Mouse (Mus musculus): ENCODE measurements around the gene Pik3r5. TPM values are rescaled to one million over a fixed set of nuclear protein-coding genes. Genes with fewer than 3 reads are reported as not detected.

Gene Pik3r5
- total RNA-seq, 1 experiment = 0.94 TPM

DNA sequence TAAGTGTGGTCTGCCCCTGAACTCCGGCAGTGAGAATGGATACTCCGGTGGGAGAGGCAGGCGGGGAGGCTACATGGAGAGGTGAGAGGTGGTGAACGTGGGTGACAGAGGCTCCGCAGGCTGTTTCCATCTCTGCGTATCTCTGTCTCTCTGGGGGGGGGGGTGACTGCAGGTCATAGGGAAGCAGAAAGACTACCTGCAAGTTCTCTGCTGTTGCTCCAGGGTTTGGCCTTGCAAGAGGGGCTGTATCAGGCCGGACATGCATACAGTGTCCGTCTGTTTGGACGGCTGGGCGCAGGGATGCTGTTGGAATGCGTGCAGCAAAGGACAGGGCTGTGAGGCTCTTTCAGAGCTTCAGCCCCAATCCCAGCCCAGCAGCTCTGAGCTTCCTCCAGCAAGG lies 73.0 kb downstream of the Pik3r5 start:
- in situ Hi-C loops (cut with MboI; ENCODE audit: low sequenced_read_pairs in 2 of 2, unreplicated experiment in 2 of 2) = no loop called here
- Histone ChIP-seq H3K9me3 (ENCODE audit: control insufficient read depth, insufficient read depth, low read depth, low read length) (no peaks in the 10 kb centered on the region), H3K27ac (ENCODE audit: insufficient read depth, low read depth, low read length, poor library complexity, severe bottlenecking) (no peak overlapping the region), H3K36me3 (ENCODE audit: control insufficient read depth, insufficient read depth, low read length, poor library complexity, severe bottlenecking) (no peaks in the 10 kb centered on the region), H3K4me3 (ENCODE audit: insufficient read depth in 1 of 2, low read depth in 1 of 2, low read length in 2 of 2, poor library complexity in 1 of 2, severe bottlenecking in 1 of 2) (no peak overlapping the region), H3K4me1 (ENCODE audit: control insufficient read depth in 2 of 2, insufficient read depth in 2 of 2, low read length in 2 of 2, poor library complexity in 1 of 2) (peaks cover 0 to 3% of the 10 kb centered on the region in 2 experiments; a peak in 1 of 4 replicates), H3K9ac (ENCODE audit: insufficient read depth, low read depth, low read length, poor library complexity, severe bottlenecking) (no peak overlapping the region)
- TF ChIP-seq MAFK (IDR thresholded peaks at IDR 0.05; ENCODE audit: insufficient read depth, low read depth, low read length) (no peak), CHD2 (IDR thresholded peaks at IDR 0.05; ENCODE audit: low read depth, low read length) (no peak), ZNF384 (IDR thresholded peaks at IDR 0.05; ENCODE audit: low read depth, low read length) (no peak), ZC3H11A (IDR thresholded peaks at IDR 0.05; ENCODE audit: borderline replicate concordance, low read depth, low read length) (no peak), HCFC1 (IDR thresholded peaks at IDR 0.05; ENCODE audit: borderline replicate concordance, insufficient read depth, low read length) (no peak)
- no peak for DNase-seq (ENCODE audit: low read depth, low spot score)

DNA sequence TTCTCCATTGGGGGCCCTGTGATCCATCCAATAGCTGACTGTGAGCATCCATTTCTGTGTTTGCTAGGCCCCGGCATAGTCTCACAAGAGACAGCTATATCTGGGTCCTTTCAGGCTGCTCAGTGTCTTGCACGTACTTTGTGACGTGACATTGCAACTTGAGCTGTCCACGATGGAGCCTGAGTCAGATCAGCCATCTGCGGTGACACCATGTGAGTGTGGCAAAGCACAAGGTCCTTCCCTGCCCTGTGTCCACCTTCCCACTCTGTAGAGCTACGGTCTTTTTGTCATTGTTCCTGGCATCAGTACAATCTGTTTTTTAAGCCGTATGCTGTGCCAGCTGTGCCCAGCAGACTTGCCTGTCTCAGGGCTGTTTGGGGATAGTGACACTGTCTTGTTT lies 75.3 kb downstream of the Pik3r5 start:
- no peak overlapping the region for H3K27ac ChIP-seq (ENCODE audit: insufficient read depth, low read depth, low read length, poor library complexity, severe bottlenecking)
- no peak overlapping the region for H3K4me3 ChIP-seq (ENCODE audit: insufficient read depth in 1 of 2, low read depth in 1 of 2, low read length in 2 of 2, poor library complexity in 1 of 2, severe bottlenecking in 1 of 2)
- in situ Hi-C loops (cut with MboI; ENCODE audit: low sequenced_read_pairs in 2 of 2, unreplicated experiment in 2 of 2) = no loop called here
- no peak overlapping the region for H3K9ac ChIP-seq (ENCODE audit: insufficient read depth, low read depth, low read length, poor library complexity, severe bottlenecking)
- H3K36me3 ChIP-seq (ENCODE audit: control insufficient read depth, insufficient read depth, low read length, poor library complexity, severe bottlenecking) = no peaks in the 10 kb centered on the region
- no peak for DNase-seq (ENCODE audit: low read depth, low spot score)
- no peaks in the 10 kb centered on the region for H3K4me1 ChIP-seq (ENCODE audit: control insufficient read depth in 2 of 2, insufficient read depth in 2 of 2, low read length in 2 of 2, poor library complexity in 1 of 2)
- TF ChIP-seq HCFC1 (IDR thresholded peaks at IDR 0.05; ENCODE audit: borderline replicate concordance, insufficient read depth, low read length) = no peak
- TF ChIP-seq ZNF384 (IDR thresholded peaks at IDR 0.05; ENCODE audit: low read depth, low read length) = no peak
- no peak for TF ChIP-seq MAFK (IDR thresholded peaks at IDR 0.05; ENCODE audit: insufficient read depth, low read depth, low read length)
- TF ChIP-seq CHD2 (IDR thresholded peaks at IDR 0.05; ENCODE audit: low read depth, low read length) = no peak
- H3K9me3 ChIP-seq (ENCODE audit: control insufficient read depth, insufficient read depth, low read depth, low read length) = peaks cover 1% of the 10 kb centered on the region; the same call in 1 of the 2 replicates

DNA sequence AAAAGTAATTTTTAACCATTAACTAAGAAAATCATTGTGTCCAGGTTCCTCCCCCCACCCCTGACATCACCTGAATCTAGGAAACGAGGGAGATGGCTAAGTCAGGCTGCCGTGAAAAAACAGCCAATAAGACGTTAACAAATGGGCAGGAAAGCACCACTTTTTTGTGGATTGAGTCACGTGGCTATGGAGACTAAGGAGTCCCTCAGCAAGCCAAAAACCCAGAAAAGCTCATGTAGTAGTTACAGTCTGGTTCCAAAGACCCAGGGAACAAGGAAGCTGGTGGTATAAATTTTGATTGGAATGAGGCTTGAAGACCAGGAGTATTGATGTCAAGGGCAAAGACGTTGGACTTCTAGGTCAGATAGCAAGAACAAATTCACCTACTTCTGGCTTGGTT lies 76.7 kb downstream of the Pik3r5 start:
- Histone ChIP-seq H3K36me3 (ENCODE audit: control insufficient read depth, insufficient read depth, low read length, poor library complexity, severe bottlenecking) (no peaks in the 10 kb centered on the region), H3K9ac (ENCODE audit: insufficient read depth, low read depth, low read length, poor library complexity, severe bottlenecking) (no peak overlapping the region), H3K4me3 (ENCODE audit: insufficient read depth in 1 of 2, low read depth in 1 of 2, low read length in 2 of 2, poor library complexity in 1 of 2, severe bottlenecking in 1 of 2) (no peak overlapping the region), H3K9me3 (ENCODE audit: control insufficient read depth, insufficient read depth, low read depth, low read length) (peaks cover 2% of the 10 kb centered on the region; the same call in 1 of the 2 replicates), H3K4me1 (ENCODE audit: control insufficient read depth in 2 of 2, insufficient read depth in 2 of 2, low read length in 2 of 2, poor library complexity in 1 of 2) (no peaks in the 10 kb centered on the region), H3K27ac (ENCODE audit: insufficient read depth, low read depth, low read length, poor library complexity, severe bottlenecking) (no peak overlapping the region)
- no peak for DNase-seq (ENCODE audit: low read depth, low spot score)
- in situ Hi-C loops (cut with MboI; ENCODE audit: low sequenced_read_pairs in 2 of 2, unreplicated experiment in 2 of 2) = no loop called here
- no peak for TF ChIP-seq HCFC1 (IDR thresholded peaks at IDR 0.05; ENCODE audit: borderline replicate concordance, insufficient read depth, low read length)
- TF ChIP-seq CHD2 (IDR thresholded peaks at IDR 0.05; ENCODE audit: low read depth, low read length) = no peak
- no peak for TF ChIP-seq ZNF384 (IDR thresholded peaks at IDR 0.05; ENCODE audit: low read depth, low read length)
- TF ChIP-seq MAFK (IDR thresholded peaks at IDR 0.05; ENCODE audit: insufficient read depth, low read depth, low read length) = no peak
- no peak for TF ChIP-seq ZC3H11A (IDR thresholded peaks at IDR 0.05; ENCODE audit: borderline replicate concordance, low read depth, low read length)

DNA sequence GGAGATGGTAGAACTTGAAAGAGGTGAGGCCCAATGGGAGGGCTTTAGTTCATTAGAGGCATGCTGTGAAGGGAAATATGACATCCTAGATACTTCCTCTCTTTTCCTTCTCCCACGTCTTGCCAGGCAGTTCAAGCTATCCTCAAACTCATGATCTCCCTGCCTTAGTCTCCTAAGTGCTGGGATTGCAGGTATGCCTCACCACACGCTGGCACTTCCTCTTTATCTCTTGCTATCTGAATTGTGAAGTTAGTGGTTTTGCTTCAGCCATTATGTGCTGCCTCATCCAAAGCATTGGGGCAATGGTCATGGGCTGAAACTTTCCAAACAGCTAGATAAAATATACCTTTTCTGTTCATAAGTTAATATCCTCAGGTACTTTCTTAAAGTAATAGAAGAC lies 77.3 kb downstream of the Pik3r5 start:
- no peak for DNase-seq (ENCODE audit: low read depth, low spot score)
- TF ChIP-seq HCFC1 (IDR thresholded peaks at IDR 0.05; ENCODE audit: borderline replicate concordance, insufficient read depth, low read length) (no peak), ZC3H11A (IDR thresholded peaks at IDR 0.05; ENCODE audit: borderline replicate concordance, low read depth, low read length) (no peak), CHD2 (IDR thresholded peaks at IDR 0.05; ENCODE audit: low read depth, low read length) (no peak), ZNF384 (IDR thresholded peaks at IDR 0.05; ENCODE audit: low read depth, low read length) (no peak), MAFK (IDR thresholded peaks at IDR 0.05; ENCODE audit: insufficient read depth, low read depth, low read length) (no peak)
- Histone ChIP-seq H3K36me3 (ENCODE audit: control insufficient read depth, insufficient read depth, low read length, poor library complexity, severe bottlenecking) (no peaks in the 10 kb centered on the region), H3K9ac (ENCODE audit: insufficient read depth, low read depth, low read length, poor library complexity, severe bottlenecking) (no peak overlapping the region), H3K9me3 (ENCODE audit: control insufficient read depth, insufficient read depth, low read depth, low read length) (peaks cover 2% of the 10 kb centered on the region; the same call in 1 of the 2 replicates), H3K27ac (ENCODE audit: insufficient read depth, low read depth, low read length, poor library complexity, severe bottlenecking) (no peak overlapping the region), H3K4me3 (ENCODE audit: insufficient read depth in 1 of 2, low read depth in 1 of 2, low read length in 2 of 2, poor library complexity in 1 of 2, severe bottlenecking in 1 of 2) (no peak overlapping the region), H3K4me1 (ENCODE audit: control insufficient read depth in 2 of 2, insufficient read depth in 2 of 2, low read length in 2 of 2, poor library complexity in 1 of 2) (no peaks in the 10 kb centered on the region)
- in situ Hi-C loops (cut with MboI; ENCODE audit: low sequenced_read_pairs in 2 of 2, unreplicated experiment in 2 of 2) = no loop called here

DNA sequence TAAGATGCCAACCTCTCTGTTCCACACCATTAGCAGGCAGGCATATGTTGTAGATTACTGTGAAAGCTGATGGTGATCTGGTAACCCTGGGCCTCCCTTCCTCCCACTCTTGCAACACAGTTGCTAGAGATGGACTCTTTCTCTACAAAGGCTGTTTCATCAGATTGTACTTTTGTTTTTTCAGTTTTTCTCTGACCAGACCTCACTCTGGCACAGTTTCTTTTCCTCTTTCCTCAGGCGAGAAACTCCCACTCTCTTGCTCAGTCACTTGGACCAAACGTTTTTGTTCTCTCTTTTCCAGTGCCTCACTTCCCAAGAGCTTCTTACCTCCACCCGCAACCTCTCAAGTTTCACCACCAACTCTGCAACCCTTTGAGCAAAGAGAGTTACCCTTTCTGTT lies 82.0 kb downstream of the Pik3r5 start:
- DNase-seq (ENCODE audit: low read depth, low spot score) = no peak
- Histone ChIP-seq H3K9me3 (ENCODE audit: control insufficient read depth, insufficient read depth, low read depth, low read length) (peaks cover 2% of the 10 kb centered on the region; the same call in 1 of the 2 replicates), H3K4me3 (ENCODE audit: insufficient read depth in 1 of 2, low read depth in 1 of 2, low read length in 2 of 2, poor library complexity in 1 of 2, severe bottlenecking in 1 of 2) (no peak overlapping the region), H3K27ac (ENCODE audit: insufficient read depth, low read depth, low read length, poor library complexity, severe bottlenecking) (no peak overlapping the region), H3K36me3 (ENCODE audit: control insufficient read depth, insufficient read depth, low read length, poor library complexity, severe bottlenecking) (no peaks in the 10 kb centered on the region), H3K9ac (ENCODE audit: insufficient read depth, low read depth, low read length, poor library complexity, severe bottlenecking) (no peak overlapping the region), H3K4me1 (ENCODE audit: control insufficient read depth in 2 of 2, insufficient read depth in 2 of 2, low read length in 2 of 2, poor library complexity in 1 of 2) (no peaks in the 10 kb centered on the region)
- in situ Hi-C loops (cut with MboI; ENCODE audit: low sequenced_read_pairs in 2 of 2, unreplicated experiment in 2 of 2) = no loop called here
- TF ChIP-seq CHD2 (IDR thresholded peaks at IDR 0.05; ENCODE audit: low read depth, low read length) (no peak), MAFK (IDR thresholded peaks at IDR 0.05; ENCODE audit: insufficient read depth, low read depth, low read length) (no peak), ZC3H11A (IDR thresholded peaks at IDR 0.05; ENCODE audit: borderline replicate concordance, low read depth, low read length) (no peak), ZNF384 (IDR thresholded peaks at IDR 0.05; ENCODE audit: low read depth, low read length) (no peak), HCFC1 (IDR thresholded peaks at IDR 0.05; ENCODE audit: borderline replicate concordance, insufficient read depth, low read length) (no peak)
